Mouse (Mus musculus): ENCODE results near the gene Col5a3. TPM values are rescaled to one million over a fixed set of nuclear protein-coding genes. Genes with fewer than 3 reads are reported as not detected.

Col5a3 gene
- total RNA-seq, 1 experiment: 2.3 TPM

- Histone ChIP-seq H3K4me1 (ENCODE audit: control insufficient read depth in 2 of 2, insufficient read depth in 2 of 2, low read length in 2 of 2, poor library complexity in 1 of 2) (no peaks in the 10 kb centered on the region), H3K4me3 (ENCODE audit: insufficient read depth in 1 of 2, low read depth in 1 of 2, low read length in 2 of 2, poor library complexity in 1 of 2, severe bottlenecking in 1 of 2) (no peak overlapping the region), H3K9me3 (ENCODE audit: control insufficient read depth, insufficient read depth, low read depth, low read length) (no peaks in the 10 kb centered on the region), H3K36me3 (ENCODE audit: control insufficient read depth, insufficient read depth, low read length, poor library complexity, severe bottlenecking) (no peaks in the 10 kb centered on the region), H3K9ac (ENCODE audit: insufficient read depth, low read depth, low read length, poor library complexity, severe bottlenecking) (no peak overlapping the region), H3K27ac (ENCODE audit: insufficient read depth, low read depth, low read length, poor library complexity, severe bottlenecking) (no peak overlapping the region)
- DNase-seq (ENCODE audit: low read depth, low spot score): no peak
- TF ChIP-seq HCFC1 (IDR thresholded peaks at IDR 0.05; ENCODE audit: borderline replicate concordance, insufficient read depth, low read length) (no peak), ZNF384 (IDR thresholded peaks at IDR 0.05; ENCODE audit: low read depth, low read length) (no peak), ZC3H11A (IDR thresholded peaks at IDR 0.05; ENCODE audit: borderline replicate concordance, low read depth, low read length) (no peak), CHD2 (IDR thresholded peaks at IDR 0.05; ENCODE audit: low read depth, low read length) (no peak), MAFK (IDR thresholded peaks at IDR 0.05; ENCODE audit: insufficient read depth, low read depth, low read length) (no peak)
- in situ Hi-C loops (cut with MboI; ENCODE audit: low sequenced_read_pairs in 2 of 2, unreplicated experiment in 2 of 2): no loop called here
Observed at GRCm38 (mm10) chr9:20850179-20850578, 35.3 kb upstream of the Col5a3 start.

GRCm38 (mm10) chr9:20842670-20843069 is 27.8 kb upstream of the Col5a3 start:
- no peaks in the 10 kb centered on the region for H3K36me3 ChIP-seq (ENCODE audit: control insufficient read depth, insufficient read depth, low read length, poor library complexity, severe bottlenecking)
- H3K27ac ChIP-seq (ENCODE audit: insufficient read depth, low read depth, low read length, poor library complexity, severe bottlenecking): no peak overlapping the region
- no peaks in the 10 kb centered on the region for H3K4me1 ChIP-seq (ENCODE audit: control insufficient read depth in 2 of 2, insufficient read depth in 2 of 2, low read length in 2 of 2, poor library complexity in 1 of 2)
- H3K9ac ChIP-seq (ENCODE audit: insufficient read depth, low read depth, low read length, poor library complexity, severe bottlenecking): no peak overlapping the region
- TF ChIP-seq MAFK (IDR thresholded peaks at IDR 0.05; ENCODE audit: insufficient read depth, low read depth, low read length) (no peak), ZNF384 (IDR thresholded peaks at IDR 0.05; ENCODE audit: low read depth, low read length) (no peak), ZC3H11A (IDR thresholded peaks at IDR 0.05; ENCODE audit: borderline replicate concordance, low read depth, low read length) (no peak), HCFC1 (IDR thresholded peaks at IDR 0.05; ENCODE audit: borderline replicate concordance, insufficient read depth, low read length) (no peak), CHD2 (IDR thresholded peaks at IDR 0.05; ENCODE audit: low read depth, low read length) (no peak)
- no peaks in the 10 kb centered on the region for H3K9me3 ChIP-seq (ENCODE audit: control insufficient read depth, insufficient read depth, low read depth, low read length)
- no peak overlapping the region for H3K4me3 ChIP-seq (ENCODE audit: insufficient read depth in 1 of 2, low read depth in 1 of 2, low read length in 2 of 2, poor library complexity in 1 of 2, severe bottlenecking in 1 of 2)
- DNase-seq (ENCODE audit: low read depth, low spot score): peak; percentile 25
- in situ Hi-C loops (cut with MboI; ENCODE audit: low sequenced_read_pairs in 2 of 2, unreplicated experiment in 2 of 2): no loop called here

GRCm38 (mm10) chr9:20842211-20842610 is 27.3 kb upstream of the Col5a3 start:
- in situ Hi-C loops (cut with MboI; ENCODE audit: low sequenced_read_pairs in 2 of 2, unreplicated experiment in 2 of 2): no loop called here
- Histone ChIP-seq H3K27ac (ENCODE audit: insufficient read depth, low read depth, low read length, poor library complexity, severe bottlenecking) (no peak overlapping the region), H3K36me3 (ENCODE audit: control insufficient read depth, insufficient read depth, low read length, poor library complexity, severe bottlenecking) (no peaks in the 10 kb centered on the region), H3K9me3 (ENCODE audit: control insufficient read depth, insufficient read depth, low read depth, low read length) (no peaks in the 10 kb centered on the region), H3K4me3 (ENCODE audit: insufficient read depth in 1 of 2, low read depth in 1 of 2, low read length in 2 of 2, poor library complexity in 1 of 2, severe bottlenecking in 1 of 2) (no peak overlapping the region), H3K4me1 (ENCODE audit: control insufficient read depth in 2 of 2, insufficient read depth in 2 of 2, low read length in 2 of 2, poor library complexity in 1 of 2) (no peaks in the 10 kb centered on the region), H3K9ac (ENCODE audit: insufficient read depth, low read depth, low read length, poor library complexity, severe bottlenecking) (no peak overlapping the region)
- DNase-seq (ENCODE audit: low read depth, low spot score): no peak
- TF ChIP-seq ZC3H11A (IDR thresholded peaks at IDR 0.05; ENCODE audit: borderline replicate concordance, low read depth, low read length) (no peak), CHD2 (IDR thresholded peaks at IDR 0.05; ENCODE audit: low read depth, low read length) (no peak), HCFC1 (IDR thresholded peaks at IDR 0.05; ENCODE audit: borderline replicate concordance, insufficient read depth, low read length) (no peak), MAFK (IDR thresholded peaks at IDR 0.05; ENCODE audit: insufficient read depth, low read depth, low read length) (no peak), ZNF384 (IDR thresholded peaks at IDR 0.05; ENCODE audit: low read depth, low read length) (no peak)

- no peaks in the 10 kb centered on the region for H3K4me1 ChIP-seq (ENCODE audit: control insufficient read depth in 2 of 2, insufficient read depth in 2 of 2, low read length in 2 of 2, poor library complexity in 1 of 2)
- H3K4me3 ChIP-seq (ENCODE audit: insufficient read depth in 1 of 2, low read depth in 1 of 2, low read length in 2 of 2, poor library complexity in 1 of 2, severe bottlenecking in 1 of 2): no peak overlapping the region
- in situ Hi-C loops (cut with MboI; ENCODE audit: low sequenced_read_pairs in 2 of 2, unreplicated experiment in 2 of 2): loop anchor here in 1 of 2 experiments (10.0 kb wide), 1 partner anchor 104 kb away; no protein-coding TSS in a partner anchor
- no peak for DNase-seq (ENCODE audit: low read depth, low spot score)
- no peak overlapping the region for H3K9ac ChIP-seq (ENCODE audit: insufficient read depth, low read depth, low read length, poor library complexity, severe bottlenecking)
- H3K36me3 ChIP-seq (ENCODE audit: control insufficient read depth, insufficient read depth, low read length, poor library complexity, severe bottlenecking): no peaks in the 10 kb centered on the region
- TF ChIP-seq ZC3H11A (IDR thresholded peaks at IDR 0.05; ENCODE audit: borderline replicate concordance, low read depth, low read length) (no peak), CHD2 (IDR thresholded peaks at IDR 0.05; ENCODE audit: low read depth, low read length) (no peak), ZNF384 (IDR thresholded peaks at IDR 0.05; ENCODE audit: low read depth, low read length) (no peak), MAFK (IDR thresholded peaks at IDR 0.05; ENCODE audit: insufficient read depth, low read depth, low read length) (no peak)
- no peaks in the 10 kb centered on the region for H3K9me3 ChIP-seq (ENCODE audit: control insufficient read depth, insufficient read depth, low read depth, low read length)
- H3K27ac ChIP-seq (ENCODE audit: insufficient read depth, low read depth, low read length, poor library complexity, severe bottlenecking): no peak overlapping the region
Observed at GRCm38 (mm10) chr9:20838931-20839330, 24.1 kb upstream of the Col5a3 start.

All from ES-E14 (cell line).